Mouse (Mus musculus) MEL (cell line): ENCODE measurements around the gene Fat3. TPM values are rescaled to one million over a fixed set of nuclear protein-coding genes. Genes with fewer than 3 reads are reported as not detected.

ENCODE experiments used
- DNase-seq: peaks from one replicate; pipeline ENCODE4 v3.0.0; 2011; ENCODE audit warnings: low read depth, low spot score
- H3K27ac ChIP-seq: 2 replicates; pipeline ENCODE4 v1.5.1; 2012; ENCODE audit warnings: low read depth, mild to moderate bottlenecking, control low read depth, low read length, moderate library complexity; ENCODE audit not compliant: control insufficient read depth
- H3K27me3 ChIP-seq, 2 experiments: fragments of 150-350 bp in 1 of 2; sonication (generic) in 1 of 2; 2 replicates each; pipeline ENCODE4 v1.6.1; 2012; ENCODE audit warnings: low read length in 2 of 2, mild to moderate bottlenecking in 2 of 2, improper control_type of control experiment in 1 of 2, moderate library complexity in 1 of 2; ENCODE audit not compliant: insufficient read depth in 2 of 2, control insufficient read depth in 1 of 2
- H3K36me3 ChIP-seq, 2 experiments: 2 replicates each; pipeline ENCODE4 v1.6.1; 2012 to 2014; ENCODE audit warnings: low read length in 2 of 2, improper control_type of control experiment in 1 of 2, inconsistent platforms in 1 of 2, mild to moderate bottlenecking in 1 of 2; ENCODE audit not compliant: insufficient read depth in 2 of 2, control insufficient read depth in 1 of 2
- H3K4me1 ChIP-seq, 2 experiments: fragments of 150-350 bp in 1 of 2; sonication (generic) in 1 of 2; 2 replicates each; pipeline ENCODE4 v1.6.1; 2012; ENCODE audit warnings: low read length in 2 of 2, improper control_type of control experiment in 1 of 2, mild to moderate bottlenecking in 1 of 2; ENCODE audit not compliant: insufficient read depth in 2 of 2, control insufficient read depth in 1 of 2
- H3K4me3 ChIP-seq, 2 experiments: fragments of 150-350 bp in 1 of 2; sonication (generic) in 1 of 2; 2 replicates each; pipeline ENCODE4 v1.5.1; 2012; ENCODE audit warnings: low read depth in 2 of 2, low read length in 2 of 2, mild to moderate bottlenecking in 2 of 2, moderate library complexity in 2 of 2, control low read depth in 1 of 2, improper control_type of control experiment in 1 of 2; ENCODE audit not compliant: control insufficient read depth in 1 of 2, insufficient read depth in 1 of 2
- H3K79me2 ChIP-seq: 2 replicates; pipeline ENCODE4 v1.6.1; 2012; ENCODE audit warnings: mild to moderate bottlenecking, low read length, moderate library complexity; ENCODE audit not compliant: control insufficient read depth, poor library complexity, insufficient read depth
- H3K9ac ChIP-seq: 2 replicates; pipeline ENCODE4 v1.6.1; 2012; ENCODE audit warnings: low read depth, mild to moderate bottlenecking, control low read depth, low read length, moderate library complexity; ENCODE audit not compliant: control insufficient read depth, poor library complexity, severe bottlenecking
- H3K9me3 ChIP-seq: fragments of 150-350 bp; sonication (generic); replicated peaks from 2 replicates; pipeline ENCODE4 v1.6.1; 2012; ENCODE audit warnings: mild to moderate bottlenecking, low read length, improper control_type of control experiment, moderate library complexity; ENCODE audit not compliant: insufficient read depth
- CHD1 ChIP-seq: IDR thresholded peaks from 2 replicates; pipeline ENCODE4 v1.6.1; 2012; ENCODE audit warnings: low read depth, mild to moderate bottlenecking, inconsistent platforms, low read length, improper control_type of control experiment
- CTCF ChIP-seq, 3 experiments: IDR thresholded peaks in 2 of 3; conservative IDR thresholded peaks in 1 of 3; 2 replicates each; pipeline ENCODE4 v1.5.1; 2011 to 2012; ENCODE audit warnings: low read length in 3 of 3, low read depth in 2 of 3, mild to moderate bottlenecking in 2 of 3, improper control_type of control experiment in 1 of 3, inconsistent platforms in 1 of 3, mixed read lengths in 1 of 3, moderate library complexity in 1 of 3; ENCODE audit not compliant: control insufficient read depth in 1 of 3, insufficient read depth in 1 of 3, poor library complexity in 1 of 3, severe bottlenecking in 1 of 3
- ELF1 ChIP-seq: IDR thresholded peaks from 2 replicates; pipeline ENCODE4 v1.6.1; 2014; ENCODE audit warnings: low read depth, mild to moderate bottlenecking, inconsistent platforms, low read length, improper control_type of control experiment, moderate library complexity
- EP300 ChIP-seq, 2 experiments: IDR thresholded peaks; 2 replicates each; pipeline ENCODE4 v1.6.1; 2011; ENCODE audit warnings: improper control_type of control experiment in 2 of 2, low read length in 2 of 2, low read depth in 1 of 2, mild to moderate bottlenecking in 1 of 2
- GATA1 ChIP-seq: IDR thresholded peaks from 2 replicates; pipeline ENCODE4 v1.6.1; 2011; ENCODE audit warnings: low read depth, low read length, improper control_type of control experiment
- MAX ChIP-seq: IDR thresholded peaks from 2 replicates; pipeline ENCODE4 v1.6.1; 2011; ENCODE audit warnings: low read length, improper control_type of control experiment
- MEF2A ChIP-seq: IDR thresholded peaks from 2 replicates; pipeline ENCODE4 v1.6.1; 2014; ENCODE audit warnings: low read depth, mild to moderate bottlenecking, inconsistent platforms, low read length, improper control_type of control experiment; ENCODE audit not compliant: poor library complexity, insufficient replicate concordance, severe bottlenecking; ENCODE audit errors: extremely low read depth
- MYC ChIP-seq: IDR thresholded peaks from 2 replicates; pipeline ENCODE4 v1.6.1; 2011; ENCODE audit warnings: low read depth, mild to moderate bottlenecking, low read length, improper control_type of control experiment, moderate library complexity
- NELFE ChIP-seq: IDR thresholded peaks from 2 replicates; pipeline ENCODE4 v1.6.1; 2011; ENCODE audit warnings: low read depth, low read length, improper control_type of control experiment
- POLR2A ChIP-seq, 2 experiments: IDR thresholded peaks; 2 replicates each; pipeline ENCODE4 v1.6.1; 2011 to 2012; ENCODE audit warnings: low read length in 2 of 2, mild to moderate bottlenecking in 2 of 2, control low read depth in 1 of 2, improper control_type of control experiment in 1 of 2, low read depth in 1 of 2, moderate library complexity in 1 of 2; ENCODE audit not compliant: control insufficient read depth in 1 of 2, insufficient read depth in 1 of 2, poor library complexity in 1 of 2
- POLR2AphosphoS5 ChIP-seq: IDR thresholded peaks from 2 replicates; pipeline ENCODE4 v1.6.1; 2012; ENCODE audit warnings: low read depth, borderline replicate concordance, mild to moderate bottlenecking, inconsistent platforms, low read length, moderate library complexity, mixed read lengths
- SIN3A ChIP-seq: IDR thresholded peaks from 2 replicates; pipeline ENCODE4 v1.6.1; 2012; ENCODE audit warnings: low read length, improper control_type of control experiment, inconsistent platforms
- TBP ChIP-seq: IDR thresholded peaks from 2 replicates; pipeline ENCODE4 v1.8.0; 2011; ENCODE audit warnings: low read depth, low read length, improper control_type of control experiment
- TCF12 ChIP-seq: IDR thresholded peaks from 2 replicates; pipeline ENCODE4 v1.6.1; 2014; ENCODE audit warnings: low read depth, mild to moderate bottlenecking, inconsistent platforms, low read length, improper control_type of control experiment, moderate library complexity
- ZMIZ1 ChIP-seq: IDR thresholded peaks from 2 replicates; pipeline ENCODE4 v1.6.1; 2012; ENCODE audit warnings: low read depth, mild to moderate bottlenecking, inconsistent platforms, low read length, improper control_type of control experiment, moderate library complexity
- polyA plus RNA-seq, 2 experiments: library from polyadenylated mRNA; stranded (reverse) in 1 of 2; unstranded in 1 of 2; fragments of >175 nt in 1 of 2; fragments of >200 nt in 1 of 2; gene quantifications; 2 replicates each; pipeline versions ENCODE4 v1.2.1 to v1.2.4; 2012; ENCODE audit warnings: low replicate concordance in 2 of 2, low read depth in 1 of 2; ENCODE audit not compliant: insufficient read length in 2 of 2, insufficient read depth in 1 of 2, missing spikeins in 1 of 2
- total RNA-seq: library from RNA; depleted of rRNA; stranded (reverse); fragments of 300-350 nt; gene quantifications from 2 replicates; pipeline ENCODE4 v1.2.3, GENCODE M21; 2012

Fat3 gene
- total and polyA plus RNA-seq, 3 experiments: 1.5 to 1.8 TPM; not detected in 1

DNA sequence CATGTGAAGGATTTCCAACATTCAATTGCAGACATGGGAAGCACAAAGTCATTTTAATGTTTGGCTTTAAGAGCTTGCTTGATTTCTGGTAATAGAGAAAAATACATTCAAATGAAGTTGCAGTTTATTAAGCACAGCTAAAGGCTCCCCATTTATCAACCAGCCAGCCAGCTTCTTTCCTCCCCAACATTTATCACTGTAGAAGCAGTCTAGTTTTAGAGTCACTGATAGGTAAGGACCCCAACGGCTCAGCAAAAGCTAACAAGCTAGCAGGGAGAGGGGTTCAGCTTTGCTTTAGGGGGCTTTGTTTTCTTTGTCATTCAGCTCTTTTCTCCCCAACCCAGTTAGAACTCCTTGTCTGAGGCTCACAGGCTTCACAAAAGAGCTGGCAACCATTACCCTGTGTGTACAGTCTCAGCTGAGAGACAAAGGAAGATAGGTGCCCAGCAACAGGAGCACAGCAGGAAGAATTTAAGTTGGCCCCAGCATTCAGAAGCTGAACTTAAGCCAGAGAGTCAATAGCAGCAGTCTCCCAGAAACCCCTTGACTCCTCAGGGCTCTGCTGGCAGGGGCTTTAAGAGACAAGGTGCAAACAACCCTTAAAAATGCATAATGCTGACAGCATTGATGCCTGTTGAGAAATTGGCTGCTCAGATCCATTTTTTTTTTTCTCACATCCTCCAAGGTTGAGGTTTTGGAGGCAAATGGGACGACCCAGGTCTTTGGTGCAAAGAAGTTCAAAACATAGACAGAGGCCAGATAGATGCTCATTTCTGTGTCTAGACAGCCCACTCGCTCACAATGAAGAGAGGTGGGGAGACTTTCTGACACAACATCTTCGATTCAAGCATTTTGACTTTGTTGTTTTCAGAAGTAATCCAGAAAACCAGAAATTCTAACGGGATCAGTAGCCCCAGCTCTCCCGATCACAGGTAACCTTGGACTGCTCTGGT is 102.1 kb downstream of the Fat3 start:
- DNase-seq: peak; percentile 55

DNA sequence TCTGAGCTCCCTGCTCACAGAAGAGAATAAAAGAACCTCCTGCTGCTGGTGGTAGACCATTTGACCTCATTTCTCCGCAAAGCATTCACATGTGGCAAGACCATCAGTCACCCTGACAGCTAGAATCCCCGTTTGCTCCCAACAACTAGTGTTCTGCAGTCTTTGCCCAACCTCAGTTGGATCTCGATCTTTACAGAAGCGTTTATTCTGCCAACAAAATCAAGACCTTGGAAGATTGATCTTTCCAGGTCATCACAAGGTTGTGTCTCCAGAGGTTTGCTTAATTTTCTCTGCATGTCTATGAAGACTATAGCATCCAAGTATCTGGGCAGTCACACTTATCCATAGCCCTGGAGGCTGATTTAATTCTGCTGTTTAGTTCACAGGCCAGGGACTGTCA is 111.9 kb downstream of the Fat3 start:
- TF ChIP-seq MYC: no peak
- H3K27ac ChIP-seq: no peak overlapping the region
- no peak for DNase-seq
- no peak overlapping the region for H3K4me3 ChIP-seq
- no peaks in the 10 kb centered on the region for H3K79me2 ChIP-seq
- no peaks in the 10 kb centered on the region for H3K36me3 ChIP-seq
- no peaks in the 10 kb centered on the region for H3K4me1 ChIP-seq
- H3K9ac ChIP-seq: no peak overlapping the region
- no peaks in the 10 kb centered on the region for H3K9me3 ChIP-seq
- no peaks in the 10 kb centered on the region for H3K27me3 ChIP-seq

More for the DNA sequence above, 102.1 kb downstream of the Fat3 start:
- Histone ChIP-seq H3K27me3 (no peaks in the 10 kb centered on the region), H3K4me1 (no peaks in the 10 kb centered on the region), H3K4me3 (peak overlapping the region in 1 of 2 experiments; percentile 32; a peak in 2 of 4 replicates)
- TF ChIP-seq EP300 (IDR thresholded peaks at IDR 0.05; ENCODE audit: low read depth in 1 of 2, low read length in 2 of 2) (peak in 1 of 2 experiments; percentile 78; a peak in 3 of 4 replicates), CTCF (IDR thresholded peaks at IDR 0.05 in 2 of 3, conservative IDR thresholded peaks at IDR 0.05 in 1 of 3; ENCODE audit: control insufficient read depth in 1 of 3, insufficient read depth in 1 of 3, low read depth in 2 of 3, low read length in 3 of 3, poor library complexity in 1 of 3, severe bottlenecking in 1 of 3) (no peak), SIN3A (no peak), TCF12 (peak; percentile 76), TBP (0 out of 2 replicates have a peak, but pooled peaks have one; percentile 23), ZMIZ1 (no peak), CHD1 (no peak), MEF2A (no peak), POLR2AphosphoS5 (no peak), POLR2A (IDR thresholded peaks at IDR 0.05; ENCODE audit: control insufficient read depth in 1 of 2, insufficient read depth in 1 of 2, low read depth in 1 of 2, low read length in 2 of 2, poor library complexity in 1 of 2) (no peak), GATA1 (peak; percentile 55; the same call in 1 of the 2 replicates), NELFE (0 out of 2 replicates have a peak, but pooled peaks have one; percentile 11), MAX (no peak), ELF1 (no peak)
- TF ChIP-seq, all 39 proteins: peak for 5
- no peaks in the 10 kb centered on the region; a peak in 1 of 4 replicates for H3K36me3 ChIP-seq
- H3K27ac ChIP-seq: peak overlapping the region; percentile 61
- no peaks in the 10 kb centered on the region for H3K79me2 ChIP-seq
- H3K9ac ChIP-seq: no peak overlapping the region
- no peaks in the 10 kb centered on the region for H3K9me3 ChIP-seq
